Mouse (Mus musculus): Measurements from ENCODE around the gene Sh3pxd2b.

GRCm38 (mm10) chr11:32316009-32316408 lies 31.6 kb upstream of the Sh3pxd2b start:
- TF ChIP-seq TAL1 (IDR thresholded peaks at IDR 0.05; ENCODE audit: low read length) (no peak), GATA1 (IDR thresholded peaks at IDR 0.05; ENCODE audit: low read length) (no peak)

Measured in erythroblast, embryonic 14.5 days (primary cell).